Mouse (Mus musculus): ENCODE data around the gene Klf17. TPM values are rescaled to one million over a fixed set of nuclear protein-coding genes. Genes with fewer than 3 reads are reported as not detected.

Klf17 gene
- polyA plus RNA-seq (2015; fragmentation: Nextera tagmentation; extraction: Ambion mirVana), result not detected in 2 replicates

- DNase-seq (no peak), ATAC-seq (no peak)
- no peak within 1 kb of the TSS for H3K4me2 ChIP-seq (ENCODE audit: low read depth, low read length)
- WGBS (ENCODE audit: insufficient replicate concordance), result 76% methylated on average over 12 of the region's 12 CpGs
- TF ChIP-seq CTCF (IDR thresholded peaks at IDR 0.05; ENCODE audit: low read depth) (no peak), EP300 (IDR thresholded peaks at IDR 0.05; ENCODE audit: low read depth) (no peak)
- no peaks in the 10 kb centered on the region for H3K36me3 ChIP-seq (replicated peaks; ENCODE audit: insufficient read depth, low read length)
- H3K9me3 ChIP-seq (ENCODE audit: low read length), result no peaks in the 10 kb centered on the region
- no peak within 1 kb of the TSS for H3K27ac ChIP-seq (ENCODE audit: low read depth)
- H3K9ac ChIP-seq (replicated peaks), result no peak within 1 kb of the TSS
- H3K4me1 ChIP-seq (ENCODE audit: insufficient read depth), result no peaks in the 10 kb centered on the region
- H3K27me3 ChIP-seq (ENCODE audit: insufficient read depth, low read length), result no peaks in the 10 kb centered on the region
- no peak within 1 kb of the TSS for H3K4me3 ChIP-seq (ENCODE audit: low read depth, low read length)
Measured at GRCm38 (mm10) chr4:117765416-117765815, at the start of gene Klf17. Gene Klf17 (minus strand): TSS chr4:117765648.

DNA sequence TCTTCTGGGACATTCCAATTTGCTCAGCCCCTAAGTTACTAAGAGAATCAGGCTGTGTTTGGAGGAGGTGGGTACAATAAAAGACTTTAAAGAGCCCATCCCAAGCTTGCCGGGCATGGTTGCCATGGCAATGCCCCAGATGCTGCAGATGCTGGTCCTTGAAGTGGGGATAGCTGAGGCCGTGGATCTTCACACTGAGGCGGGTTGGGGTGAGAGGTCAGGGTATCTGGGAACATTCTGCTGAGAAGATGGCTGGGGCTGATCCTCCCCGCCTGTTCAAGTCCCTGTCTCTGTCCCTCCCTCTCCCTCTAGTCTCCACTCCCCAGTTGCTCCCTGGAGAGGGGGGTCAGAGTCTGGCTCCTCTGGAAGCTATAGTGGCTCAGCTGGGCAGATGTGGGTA, 48.9 kb upstream of the Klf17 start:
- H3K4me2 ChIP-seq (ENCODE audit: low read depth, low read length), result no peak overlapping the region
- 64% methylated on average over 4 of the region's 4 CpGs for WGBS (ENCODE audit: insufficient replicate concordance)
- H3K9me3 ChIP-seq (ENCODE audit: low read length), result no peaks in the 10 kb centered on the region
- TF ChIP-seq EP300 (IDR thresholded peaks at IDR 0.05; ENCODE audit: low read depth), result no peak
- H3K4me1 ChIP-seq (ENCODE audit: insufficient read depth), result no peaks in the 10 kb centered on the region
- H3K9ac ChIP-seq (replicated peaks), result no peak overlapping the region
- H3K27ac ChIP-seq (ENCODE audit: low read depth), result no peak overlapping the region
- DNase-seq (no peak), ATAC-seq (no peak)
- no peaks in the 10 kb centered on the region for H3K27me3 ChIP-seq (ENCODE audit: insufficient read depth, low read length)
- H3K4me3 ChIP-seq (ENCODE audit: low read depth, low read length), result no peak overlapping the region
- H3K36me3 ChIP-seq (replicated peaks; ENCODE audit: insufficient read depth, low read length), result no peaks in the 10 kb centered on the region

GRCm38 (mm10) chr4:117813591-117814192, 48.2 kb upstream of the Klf17 start:
- WGBS (ENCODE audit: insufficient replicate concordance), result 46% methylated on average over 9 of the region's 9 CpGs
- no peak for DNase-seq

DNA sequence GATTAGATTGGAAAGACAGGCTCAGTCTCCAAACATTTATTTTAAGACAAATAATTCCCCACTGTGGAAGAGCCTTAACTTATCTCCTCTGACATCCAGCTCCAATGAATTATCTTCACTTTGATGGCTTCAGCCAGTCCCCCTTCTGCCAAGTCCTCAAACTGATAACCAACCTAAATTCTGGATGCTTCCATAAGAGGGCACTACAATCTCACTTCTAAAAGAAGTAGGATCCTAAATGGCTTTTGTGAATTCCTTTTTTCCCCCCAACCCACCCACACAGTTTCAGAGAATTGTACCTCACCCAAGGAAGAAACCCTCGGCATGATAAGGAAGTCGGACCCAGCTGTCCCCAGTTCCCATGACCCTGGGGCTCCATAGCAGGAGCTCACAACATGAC, 45.5 kb upstream of the Klf17 start:
- no peak overlapping the region for H3K27ac ChIP-seq (ENCODE audit: low read depth)
- DNase-seq, result no peak
- H3K4me2 ChIP-seq (ENCODE audit: low read depth, low read length), result no peak overlapping the region
- peaks cover 10% of the 10 kb centered on the region; the same call in 1 of the 2 replicates for H3K4me1 ChIP-seq (ENCODE audit: insufficient read depth)
- H3K36me3 ChIP-seq (replicated peaks; ENCODE audit: insufficient read depth, low read length), result no peaks in the 10 kb centered on the region
- no peaks in the 10 kb centered on the region for H3K9me3 ChIP-seq (ENCODE audit: low read length)
- no peak overlapping the region for H3K9ac ChIP-seq (replicated peaks)
- ATAC-seq, result no peak
- no peaks in the 10 kb centered on the region for H3K27me3 ChIP-seq (ENCODE audit: insufficient read depth, low read length)
- TF ChIP-seq EP300 (IDR thresholded peaks at IDR 0.05; ENCODE audit: low read depth) (no peak), CTCF (IDR thresholded peaks at IDR 0.05; ENCODE audit: low read depth) (peak; percentile 50)
- 42% methylated on average over 2 of the region's 2 CpGs for WGBS (ENCODE audit: insufficient replicate concordance)
- no peak overlapping the region for H3K4me3 ChIP-seq (ENCODE audit: low read depth, low read length)

More at GRCm38 (mm10) chr4:117813591-117814192, 48.2 kb upstream of the Klf17 start:
- no peaks in the 10 kb centered on the region for H3K9me3 ChIP-seq (ENCODE audit: low read length)
- no peaks in the 10 kb centered on the region for H3K36me3 ChIP-seq (replicated peaks; ENCODE audit: insufficient read depth, low read length)
- no peak for ATAC-seq
- no peaks in the 10 kb centered on the region for H3K27me3 ChIP-seq (ENCODE audit: insufficient read depth, low read length)
- H3K4me3 ChIP-seq (ENCODE audit: low read depth, low read length), result no peak overlapping the region
- H3K9ac ChIP-seq (replicated peaks), result no peak overlapping the region
- H3K4me2 ChIP-seq (ENCODE audit: low read depth, low read length), result no peak overlapping the region
- H3K4me1 ChIP-seq (ENCODE audit: insufficient read depth), result no peaks in the 10 kb centered on the region
- TF ChIP-seq EP300 (IDR thresholded peaks at IDR 0.05; ENCODE audit: low read depth) (no peak), CTCF (IDR thresholded peaks at IDR 0.05; ENCODE audit: low read depth) (no peak)
- no peak overlapping the region for H3K27ac ChIP-seq (ENCODE audit: low read depth)

- TF ChIP-seq CTCF (IDR thresholded peaks at IDR 0.05; ENCODE audit: low read depth) (no peak), EP300 (IDR thresholded peaks at IDR 0.05; ENCODE audit: low read depth) (peak; percentile 85; the same call in 1 of the 2 replicates)
- Histone ChIP-seq H3K27me3 (ENCODE audit: insufficient read depth, low read length) (no peaks in the 10 kb centered on the region), H3K4me1 (ENCODE audit: insufficient read depth) (peaks cover 10% of the 10 kb centered on the region; the same call in 1 of the 2 replicates), H3K36me3 (replicated peaks; ENCODE audit: insufficient read depth, low read length) (no peaks in the 10 kb centered on the region), H3K9ac (replicated peaks) (no peak overlapping the region), H3K9me3 (ENCODE audit: low read length) (no peaks in the 10 kb centered on the region), H3K27ac (ENCODE audit: low read depth) (no peak overlapping the region), H3K4me2 (ENCODE audit: low read depth, low read length) (peak overlapping the region; percentile 50), H3K4me3 (ENCODE audit: low read depth, low read length) (no peak overlapping the region)
- WGBS (ENCODE audit: insufficient replicate concordance), result 45% methylated on average over 5 of the region's 5 CpGs
- peak; percentile 60 for DNase-seq
- ATAC-seq, result peak; percentile 94
Measured at GRCm38 (mm10) chr4:117806992-117807391, 41.5 kb upstream of the Klf17 start.

GRCm38 (mm10) chr4:117799904-117800303, 34.5 kb upstream of the Klf17 start:
- Histone ChIP-seq H3K4me3 (ENCODE audit: low read depth, low read length) (no peak overlapping the region), H3K36me3 (replicated peaks; ENCODE audit: insufficient read depth, low read length) (no peaks in the 10 kb centered on the region), H3K9me3 (ENCODE audit: low read length) (no peaks in the 10 kb centered on the region), H3K27ac (ENCODE audit: low read depth) (no peak overlapping the region), H3K27me3 (ENCODE audit: insufficient read depth, low read length) (no peaks in the 10 kb centered on the region), H3K4me1 (ENCODE audit: insufficient read depth) (no peaks in the 10 kb centered on the region), H3K9ac (replicated peaks) (no peak overlapping the region), H3K4me2 (ENCODE audit: low read depth, low read length) (no peak overlapping the region)
- no peak for TF ChIP-seq EP300 (IDR thresholded peaks at IDR 0.05; ENCODE audit: low read depth)
- peak; percentile 53 for TF ChIP-seq CTCF (IDR thresholded peaks at IDR 0.05; ENCODE audit: low read depth)
- ATAC-seq (no peak), DNase-seq (no peak)
- 80% methylated on average over 6 of the region's 6 CpGs for WGBS (ENCODE audit: insufficient replicate concordance)

All from liver, postnatal 0 days (tissue).